Mouse (Mus musculus) liver (tissue): ENCODE results near the gene Speg.

Source experiments
- DNase-seq: peaks from one replicate; pipeline ENCODE4 v3.0.0-alpha.2; 2020; ENCODE audit warnings: mixed read lengths

The Speg gene

GRCm38 (mm10) chr1:75399755-75400492 is 24.8 kb downstream of the Speg start:
- DNase-seq: peak; percentile 71

- DNase-seq: no peak
These were observed 25.5 kb downstream of the Speg start for GRCm38 (mm10) chr1:75400493-75401115.

GRCm38 (mm10) chr1:75405547-75405946 is 30.4 kb downstream of the Speg start:
- DNase-seq: no peak

GRCm38 (mm10) chr1:75406173-75406572 is 31.1 kb downstream of the Speg start:
- DNase-seq: no peak

- no peak for DNase-seq
These were observed 32.0 kb downstream of the Speg start for GRCm38 (mm10) chr1:75407056-75407455.

GRCm38 (mm10) chr1:75408210-75408609 is 33.1 kb downstream of the Speg start:
- DNase-seq: no peak

GRCm38 (mm10) chr1:75409950-75410349 is 34.9 kb downstream of the Speg start:
- no peak for DNase-seq

- no peak for DNase-seq
These were observed 37.1 kb downstream of the Speg start for GRCm38 (mm10) chr1:75412196-75412595.

GRCm38 (mm10) chr1:75413749-75414148 is 38.7 kb downstream of the Speg start:
- peak; percentile 46 for DNase-seq

GRCm38 (mm10) chr1:75421794-75422193 is 46.7 kb downstream of the Speg start:
- no peak for DNase-seq

- DNase-seq: no peak
These were observed 47.2 kb downstream of the Speg start for GRCm38 (mm10) chr1:75422216-75422822.

- DNase-seq: peak; percentile 33
These were observed 47.9 kb downstream of the Speg start for GRCm38 (mm10) chr1:75422823-75423471.

GRCm38 (mm10) chr1:75423780-75424390 is 48.8 kb downstream of the Speg start:
- no peak for DNase-seq

GRCm38 (mm10) chr1:75425796-75426471 is 50.8 kb downstream of the Speg start:
- DNase-seq: peak; percentile 71

GRCm38 (mm10) chr1:75435475-75436328 is 60.6 kb downstream of the Speg start, which contains the start of gene Gmppa:
TSS of gene Gmppa (plus strand) at chr1:75435930.
- DNase-seq: peak; percentile 76

- no peak for DNase-seq
These were observed 63.7 kb downstream of the Speg start for GRCm38 (mm10) chr1:75438782-75439181.

- DNase-seq: no peak
These were observed 65.6 kb downstream of the Speg start for GRCm38 (mm10) chr1:75440661-75441060.

GRCm38 (mm10) chr1:75441471-75441996 is 66.4 kb downstream of the Speg start:
- DNase-seq: no peak

- no peak for DNase-seq
These were observed 67.1 kb downstream of the Speg start for GRCm38 (mm10) chr1:75442171-75442570.

GRCm38 (mm10) chr1:75442811-75443210 is 67.7 kb downstream of the Speg start:
- DNase-seq: no peak
